Mouse (Mus musculus): Measurements from ENCODE around the gene Lrcol1.

Lrcol1 gene

DNA sequence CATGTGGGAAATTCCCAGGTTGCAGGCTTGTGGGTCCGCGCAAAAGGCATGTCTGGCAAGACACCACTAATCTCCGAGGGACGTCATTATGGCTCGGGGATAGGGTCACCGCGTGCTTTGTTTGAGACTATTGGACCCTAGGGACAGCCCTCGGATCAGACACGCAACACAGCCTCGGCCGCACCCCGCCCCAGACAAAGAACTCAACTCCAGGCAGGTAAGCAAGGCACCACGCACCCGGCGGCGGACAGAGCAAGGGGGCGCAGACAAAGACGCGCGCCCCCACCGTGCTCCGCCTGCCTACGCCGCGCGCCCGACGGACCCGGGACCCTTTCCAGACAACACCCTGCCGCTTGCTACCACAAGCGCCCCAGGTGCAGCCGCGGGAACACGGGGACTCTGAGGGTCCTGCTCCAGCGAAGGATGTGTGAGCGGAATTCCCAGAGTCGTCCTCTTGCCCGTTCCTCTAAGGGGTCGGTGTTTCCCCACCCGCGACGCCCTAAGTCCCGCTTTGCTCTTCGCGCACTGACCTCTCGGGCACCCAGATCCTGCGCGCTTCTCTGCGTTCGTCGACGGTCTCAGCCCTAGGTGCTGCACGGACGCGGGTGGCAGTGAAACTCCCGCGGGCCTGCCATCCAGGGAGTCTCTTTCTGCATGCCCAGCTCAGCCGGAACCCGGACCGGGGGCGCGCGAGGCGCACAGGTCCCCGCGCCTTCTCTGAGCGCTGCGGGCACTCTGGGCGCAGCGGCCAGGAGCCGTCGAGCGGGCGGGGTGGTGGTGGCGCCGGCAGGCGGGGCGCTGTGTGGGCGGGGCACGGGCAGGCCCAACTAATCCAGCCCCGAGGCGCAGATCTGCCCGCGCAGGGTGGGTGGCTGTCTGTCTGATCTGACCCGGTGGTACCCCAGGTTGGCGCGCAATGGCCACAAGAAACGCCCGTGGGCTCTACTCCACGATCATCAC lies 42.1 kb downstream of the Lrcol1 start:
- peak; percentile 77 for DNase-seq (ENCODE audit: low spot score)

- no peak for DNase-seq (ENCODE audit: low spot score)
These were observed 42.8 kb downstream of the Lrcol1 start for GRCm38 (mm10) chr5:110387332-110387731.

DNA sequence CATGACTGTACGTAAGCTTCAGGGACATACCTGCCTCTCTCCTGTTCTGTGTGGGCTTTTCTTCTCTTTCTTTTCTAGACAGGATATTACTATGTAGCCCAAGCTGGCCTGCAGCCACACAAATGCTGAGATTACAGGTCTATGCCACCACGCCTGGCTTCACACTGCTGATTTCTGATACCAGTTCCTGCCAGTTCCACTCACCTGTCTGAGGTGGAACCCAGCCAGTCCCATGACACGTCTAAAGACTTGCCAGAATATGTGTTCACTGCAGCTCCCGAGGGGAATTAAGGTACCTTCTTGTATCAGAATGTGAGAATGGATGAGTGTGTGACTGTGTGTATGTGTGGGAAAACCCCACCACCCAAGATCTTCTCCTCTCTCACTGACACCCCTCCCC lies 46.1 kb downstream of the Lrcol1 start:
- peak; percentile 36 for DNase-seq (ENCODE audit: low spot score)

DNA sequence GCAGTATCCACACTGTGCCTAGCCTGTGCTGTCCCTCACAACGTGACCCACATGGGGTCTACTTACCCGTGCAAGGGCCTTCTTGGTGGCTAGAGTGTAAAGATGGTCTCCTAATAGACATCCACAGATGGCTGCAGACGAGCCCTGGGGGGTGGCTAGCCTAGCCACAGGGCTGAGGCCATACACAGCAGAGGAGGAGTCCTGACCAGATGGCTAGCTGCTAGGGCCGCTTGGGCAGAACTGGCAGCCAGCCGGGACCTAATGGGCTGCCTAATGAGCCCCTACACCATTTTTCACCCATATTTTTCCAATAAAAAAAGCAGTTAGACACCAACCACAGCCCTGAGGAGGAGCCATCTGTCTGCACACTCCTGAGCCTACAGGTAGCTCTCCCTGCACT lies 48.2 kb downstream of the Lrcol1 start:
- DNase-seq (ENCODE audit: low spot score) = no peak

DNA sequence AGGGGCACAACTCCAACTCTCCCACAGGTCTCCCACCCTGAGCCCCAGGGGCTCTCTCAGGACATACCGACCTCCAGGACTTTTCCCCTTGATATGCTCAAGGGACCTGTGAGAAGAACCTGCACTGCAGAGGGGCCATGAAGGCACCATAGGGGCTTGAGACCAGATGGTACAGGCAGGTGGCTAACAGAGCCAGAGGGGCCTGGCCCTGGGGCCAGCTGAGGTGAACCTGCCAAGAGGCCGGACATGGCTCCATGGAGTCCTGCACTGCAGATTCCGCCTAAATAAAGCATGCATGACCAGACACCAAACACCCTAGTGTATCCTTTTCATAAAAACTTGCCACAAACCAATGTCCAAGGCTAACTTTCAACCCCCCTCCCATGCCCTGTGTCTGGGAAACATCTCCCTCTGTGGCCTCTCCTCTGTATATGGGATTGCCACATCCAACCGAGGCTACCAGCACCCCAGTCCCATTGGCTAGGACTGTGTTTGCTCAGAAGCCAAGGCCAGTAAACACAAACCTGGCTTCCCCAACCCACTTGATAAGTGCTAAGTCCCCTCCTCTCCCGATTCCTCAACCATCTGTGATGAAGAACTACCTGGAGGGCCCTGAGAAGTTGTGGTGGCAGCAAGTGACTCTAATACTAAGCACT lies 50.6 kb downstream of the Lrcol1 start:
- no peak for DNase-seq (ENCODE audit: low spot score)

GRCm38 (mm10) chr5:110401101-110401500 lies 56.6 kb downstream of the Lrcol1 start:
- DNase-seq (ENCODE audit: low spot score) = peak; percentile 16

- no peak for DNase-seq (ENCODE audit: low spot score)
These were observed 58.0 kb downstream of the Lrcol1 start for GRCm38 (mm10) chr5:110402557-110402956.

- no peak for DNase-seq (ENCODE audit: low spot score)
These were observed 59.4 kb downstream of the Lrcol1 start for GRCm38 (mm10) chr5:110403931-110404330.
